Mouse (Mus musculus) spleen, adult 2 months (tissue): ENCODE measurements around the gene Jag1.

Experiments used
- CTCF ChIP-seq: fragments of 200-500 bp; IDR thresholded peaks from 2 replicates; pipeline ENCODE4 v1.5.1; 2011; ENCODE audit warnings: mild to moderate bottlenecking, inconsistent platforms; ENCODE audit not compliant: insufficient read depth, insufficient read length, insufficient replicate concordance; ENCODE audit errors: extremely low read depth
- POLR2A ChIP-seq: fragments of 200-500 bp; IDR thresholded peaks from 2 replicates; pipeline ENCODE4 v1.6.1; 2011; ENCODE audit warnings: low read depth, low read length, inconsistent platforms

GRCm38 (mm10) chr2:137064513-137064912, 51.9 kb downstream of the Jag1 start:
- TF ChIP-seq POLR2A (no peak), CTCF (no peak)
